Mouse (Mus musculus) erythroblast, adult 5-6 weeks (primary cell): ENCODE measurements around the gene Eya4. TPM values are rescaled to one million over a fixed set of nuclear protein-coding genes. Genes with fewer than 3 reads are reported as not detected.

Experiments used
- ATAC-seq: replicated peaks from 2 replicates; pipeline ENCODE4 v1.8.0; 2016; ENCODE audit warnings: moderate number of reproducible peaks, mild to moderate bottlenecking, moderate TSS enrichment, inconsistent platforms; ENCODE audit not compliant: poor library complexity, low FRiP score, severe bottlenecking
- total RNA-seq, 2 experiments: library from RNA; stranded (forward) in 1 of 2; stranded (reverse) in 1 of 2; fragments of 150-400 nt in 1 of 2; fragments of 200-764, 138-1000 nt in 1 of 2; gene quantifications; 2 replicates each; pipeline versions ENCODE4 v1.2.3 to v1.2.4; 2015 to 2017; ENCODE audit warnings: low replicate concordance in 2 of 2

Eya4 gene
- total RNA-seq (2015; ENCODE audit: low replicate concordance): not detected in 2 replicates
- not detected in 2 replicates for total RNA-seq (2017; ENCODE audit: low replicate concordance)

DNA sequence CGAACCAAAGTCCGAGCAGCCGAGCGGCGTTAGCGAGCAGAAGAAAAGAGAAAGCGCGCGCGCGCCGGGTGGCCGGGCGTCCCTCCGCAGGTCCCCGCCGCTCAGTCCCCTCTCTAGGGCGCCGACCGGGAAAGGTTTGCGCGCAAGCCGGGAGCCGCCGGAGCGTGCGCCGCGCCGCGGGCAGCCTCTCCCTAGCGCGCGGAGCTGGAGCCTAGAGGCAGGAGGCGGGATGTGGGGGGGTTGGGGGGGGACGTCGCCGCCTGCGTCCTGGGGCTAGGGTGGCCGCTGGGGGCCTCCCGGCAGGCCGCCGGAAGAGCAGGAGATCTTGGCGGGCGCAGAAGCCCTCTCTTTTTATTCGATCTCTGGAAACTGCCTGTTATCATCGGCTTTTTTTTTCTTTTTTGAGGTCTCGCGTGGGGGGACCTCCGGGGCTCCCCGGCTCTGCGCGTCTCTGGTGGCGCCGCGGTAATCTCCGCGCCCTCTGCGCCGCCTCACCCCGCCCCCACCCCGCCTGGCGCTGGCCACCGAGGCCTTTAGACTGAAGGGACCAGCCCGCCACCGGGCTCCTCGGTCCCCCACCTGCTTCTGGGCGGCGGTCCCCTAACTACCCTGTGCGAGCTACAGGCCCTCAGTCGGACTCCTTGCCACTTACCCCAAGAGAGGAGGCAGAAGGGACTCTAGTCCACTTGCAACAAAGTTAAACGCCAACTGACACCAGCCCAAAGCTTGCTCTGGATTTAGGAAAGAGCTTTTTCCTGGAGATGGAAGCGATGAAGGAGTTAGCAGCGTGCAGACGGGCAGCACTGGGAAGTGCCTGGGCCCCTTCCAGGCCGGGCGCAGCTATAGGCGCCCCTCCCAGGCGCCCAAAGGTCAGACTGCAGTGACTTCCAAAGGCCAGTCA, at the start of gene Eya4:
Gene Eya4, minus strand, starts transcription at position 776 of the 901 bp plus-strand sequence.
- ATAC-seq: no peak

DNA sequence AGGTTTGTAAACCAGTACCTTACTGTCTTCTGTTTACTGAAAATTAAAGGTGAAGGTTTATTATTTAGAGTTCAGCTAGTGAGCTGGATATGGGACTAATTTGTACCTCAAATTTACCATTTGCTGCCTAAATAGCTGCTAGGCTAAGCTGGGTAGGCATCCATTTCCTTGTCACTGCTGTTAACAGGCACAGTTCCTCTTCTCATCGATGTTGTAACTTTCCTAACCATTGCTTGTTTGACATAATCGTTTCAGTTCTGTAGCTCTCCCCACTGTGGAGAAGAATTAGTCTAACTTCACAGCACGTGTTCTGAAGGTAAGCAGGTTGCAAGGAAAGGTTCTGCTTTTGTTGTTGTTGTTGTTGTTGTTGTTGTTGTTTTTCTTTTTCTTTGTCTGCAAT, 44.8 kb upstream of the Eya4 start:
- ATAC-seq: no peak

GRCm38 (mm10) chr10:23394556-23395245, 44.1 kb upstream of the Eya4 start:
- no peak for ATAC-seq

GRCm38 (mm10) chr10:23394152-23394551, 43.6 kb upstream of the Eya4 start:
- no peak for ATAC-seq

DNA sequence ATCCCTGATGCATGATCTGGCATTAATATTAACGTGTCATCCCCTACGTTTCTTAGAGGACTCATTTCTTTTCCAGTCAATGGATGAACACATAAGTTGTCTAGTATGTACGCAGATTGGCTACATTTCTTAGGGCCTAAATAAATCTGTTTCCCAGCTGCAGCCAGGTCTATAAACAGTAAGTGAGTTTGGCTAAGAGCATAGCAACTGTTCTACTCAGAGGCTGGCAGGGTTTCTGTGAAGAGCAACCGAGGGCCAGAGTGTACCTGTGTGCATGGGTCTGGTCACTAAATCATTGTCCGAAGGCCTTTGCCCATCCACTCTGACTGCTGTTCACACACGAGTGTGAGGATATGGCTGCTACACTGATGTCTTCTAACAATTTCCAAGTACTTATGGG, 13.3 kb upstream of the Eya4 start:
- no peak for ATAC-seq

GRCm38 (mm10) chr10:23349392-23350010, 1.1 kb downstream of the Eya4 start:
- no peak for ATAC-seq

DNA sequence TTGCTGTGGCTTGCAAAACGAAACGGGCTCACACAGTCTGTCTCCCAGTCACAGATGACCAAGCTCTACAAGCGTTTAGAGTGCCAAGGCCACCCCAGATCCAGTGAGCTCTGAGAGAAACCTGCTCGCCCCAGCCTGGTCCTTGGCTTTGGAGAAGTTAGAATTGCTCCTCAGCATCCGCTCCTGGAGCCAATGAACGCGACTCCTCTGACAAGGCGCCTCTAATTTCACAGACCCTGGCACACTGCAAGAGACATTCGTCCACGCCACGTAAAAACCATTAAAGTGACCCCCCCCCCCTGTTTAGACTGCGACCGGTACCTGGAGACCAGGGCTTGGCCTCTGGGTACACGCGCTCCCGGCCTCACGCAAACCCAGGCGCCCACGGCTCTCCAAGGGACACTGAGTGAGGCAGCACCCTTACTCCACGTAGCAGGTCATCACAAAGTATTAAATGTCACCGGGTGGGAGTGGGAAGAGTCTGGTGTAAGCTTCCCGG, 1.6 kb downstream of the Eya4 start:
- no peak for ATAC-seq

DNA sequence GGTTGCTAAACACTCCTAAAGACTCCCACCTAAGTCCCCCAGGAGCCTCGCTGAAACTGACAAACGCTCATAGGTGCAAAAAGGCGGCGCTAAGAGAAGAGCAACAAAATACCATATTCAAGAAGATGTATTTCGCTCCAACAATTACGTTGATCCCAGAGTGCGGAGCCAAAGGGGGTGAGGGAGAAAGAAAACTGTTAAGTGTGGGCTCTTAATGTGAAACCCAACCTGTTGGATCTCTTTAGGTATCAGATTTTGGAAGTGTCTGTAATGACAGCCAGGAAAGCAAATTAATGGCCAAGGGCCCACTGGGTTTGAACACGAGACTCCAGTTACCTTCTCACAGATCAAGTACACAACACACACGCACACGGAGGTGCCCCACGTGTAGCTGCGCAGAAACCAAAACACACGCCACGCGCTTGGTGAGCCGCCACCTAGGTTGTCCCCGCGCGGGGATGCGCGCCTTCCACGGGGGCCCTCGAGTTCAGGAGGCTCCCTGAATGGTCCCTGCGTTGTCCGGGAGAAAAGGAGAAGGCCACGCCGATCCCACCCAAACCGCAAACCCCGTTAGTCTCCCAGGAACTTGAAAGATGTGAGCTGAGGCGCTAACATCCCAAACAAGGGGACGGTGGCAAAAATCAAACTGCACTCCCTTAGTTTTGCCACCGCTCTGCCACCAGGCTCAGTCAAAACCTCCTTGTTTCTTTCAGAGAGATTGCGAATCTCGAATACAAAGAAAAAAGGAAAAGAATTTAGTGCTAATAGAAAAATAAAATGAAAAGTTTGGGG, 2.3 kb downstream of the Eya4 start:
- ATAC-seq: no peak

- no peak for ATAC-seq
These were observed 13.3 kb downstream of the Eya4 start for GRCm38 (mm10) chr10:23337250-23337649.

- no peak for ATAC-seq
These were observed 17.8 kb downstream of the Eya4 start for GRCm38 (mm10) chr10:23332768-23333167.

DNA sequence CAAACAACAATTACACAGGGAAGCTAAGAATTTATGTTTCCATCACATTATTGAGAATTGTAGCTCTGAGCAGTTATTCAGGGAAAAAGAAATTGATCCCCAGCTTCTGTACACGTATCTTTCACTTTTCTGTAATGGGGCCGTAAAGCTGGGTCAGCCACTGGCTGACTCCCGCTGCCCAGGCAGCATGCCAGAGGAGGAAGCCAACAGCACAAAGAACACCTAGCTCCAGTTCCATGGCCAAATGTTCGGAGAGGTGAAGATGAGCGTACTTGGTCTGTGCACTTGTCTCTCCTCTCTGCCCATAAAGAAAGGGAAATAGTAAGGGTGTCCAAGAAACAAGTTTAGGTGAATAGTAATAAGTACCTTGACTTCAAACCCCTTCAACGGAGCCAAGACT, 22.9 kb downstream of the Eya4 start:
- no peak for ATAC-seq

DNA sequence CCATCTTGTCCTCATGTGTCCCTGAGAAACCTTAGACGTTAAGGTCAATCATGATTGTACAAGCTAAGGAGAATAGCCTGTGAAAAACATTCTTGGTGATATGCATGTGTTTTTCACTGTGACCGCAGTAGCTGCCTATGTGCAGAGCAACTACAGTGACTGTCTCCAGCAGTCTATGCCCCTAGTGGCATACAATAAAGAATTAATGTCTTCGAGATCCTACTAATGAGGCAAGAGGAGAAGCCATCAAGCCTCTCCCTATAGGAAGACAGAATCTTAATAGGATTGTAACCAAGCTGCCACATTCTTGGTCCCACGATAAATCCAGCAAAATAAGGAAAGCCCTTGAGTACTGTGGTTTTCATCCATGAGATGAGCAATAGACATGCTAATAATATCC, 28.3 kb downstream of the Eya4 start:
- no peak for ATAC-seq

DNA sequence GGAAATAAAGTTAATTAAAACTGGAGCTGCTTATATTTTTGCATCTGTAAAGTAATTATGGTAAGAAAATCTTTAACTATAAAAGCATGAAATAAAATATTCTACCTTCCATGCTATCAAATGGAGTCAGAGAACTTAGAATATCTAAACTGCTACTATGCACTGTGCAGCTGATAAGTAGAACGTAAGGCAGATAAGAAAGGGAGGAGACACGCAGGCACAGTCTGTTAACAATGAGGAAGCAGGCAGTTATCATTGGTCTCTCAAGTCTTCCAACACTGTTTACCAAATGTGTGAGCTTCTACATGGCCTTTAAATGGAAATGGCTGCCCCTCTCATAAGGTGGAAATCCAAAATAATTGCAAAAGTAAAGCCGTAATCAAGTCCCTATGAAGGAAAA, 55.0 kb downstream of the Eya4 start:
- no peak for ATAC-seq

GRCm38 (mm10) chr10:23292495-23292894, 58.1 kb downstream of the Eya4 start:
- no peak for ATAC-seq

DNA sequence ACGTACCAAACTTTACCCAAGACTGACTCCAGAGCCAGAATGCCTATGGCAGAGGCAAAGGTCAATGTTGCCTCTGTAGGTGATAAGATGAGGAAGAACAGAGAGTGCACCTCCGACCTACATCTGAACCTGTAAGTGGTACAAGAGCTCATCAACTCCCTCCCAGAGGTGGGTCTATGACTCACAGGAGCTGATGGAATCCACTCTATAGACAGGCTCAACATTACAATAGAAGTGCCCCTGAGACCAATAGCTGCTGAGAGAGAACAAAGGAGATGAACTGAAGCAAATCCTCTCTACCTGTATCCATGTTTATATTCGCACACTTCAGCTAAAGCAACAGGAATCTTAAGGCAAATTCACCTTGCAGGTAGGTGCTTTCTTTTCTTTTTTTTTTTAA, 73.2 kb downstream of the Eya4 start:
- no peak for ATAC-seq

DNA sequence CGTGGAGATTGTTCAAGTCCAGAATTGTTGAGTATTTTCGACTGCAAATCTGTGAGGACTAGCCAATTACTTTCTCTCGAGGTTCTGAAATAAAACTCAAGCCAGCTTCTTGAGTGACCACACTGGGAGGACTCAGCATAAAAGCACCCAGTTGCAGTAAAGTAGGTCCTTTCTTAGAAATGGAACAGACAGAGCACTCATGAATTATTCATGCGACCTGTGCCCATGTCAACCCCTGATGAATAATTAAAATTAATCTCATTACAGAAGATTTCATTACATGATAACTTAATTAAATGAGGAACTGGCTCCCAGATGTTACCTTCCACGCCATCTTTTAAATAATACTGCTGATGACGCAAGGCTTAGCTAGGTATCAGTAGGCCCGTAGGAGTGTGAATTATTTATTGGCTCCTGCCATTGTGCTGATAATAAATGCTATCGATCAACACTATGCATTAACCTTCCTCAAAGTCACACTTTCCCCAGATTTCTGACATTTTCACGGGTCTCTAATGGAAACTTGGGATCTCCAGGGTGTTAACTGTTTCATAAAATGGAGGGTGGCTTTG, 79.5 kb downstream of the Eya4 start:
- ATAC-seq: no peak

DNA sequence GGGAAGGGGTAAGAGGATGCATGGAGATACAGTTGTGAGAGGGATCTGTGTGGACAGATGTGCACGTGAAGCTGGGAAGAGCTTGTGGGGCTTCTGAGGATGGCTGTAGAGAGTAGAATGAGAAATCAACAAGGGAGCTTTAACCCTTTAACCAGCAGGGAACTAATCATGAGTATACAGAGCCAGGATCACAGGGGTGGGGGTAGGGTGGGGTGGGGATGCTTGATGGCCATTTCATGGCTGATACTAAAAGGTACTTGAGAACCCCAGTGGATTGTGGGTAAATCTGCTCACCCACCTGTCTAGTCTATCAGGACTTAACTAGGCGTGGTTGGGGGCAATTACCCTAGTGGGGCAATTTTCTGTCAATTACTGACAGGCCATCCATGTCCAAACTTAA, 80.1 kb downstream of the Eya4 start:
- ATAC-seq: no peak

GRCm38 (mm10) chr10:23252180-23252579, 98.4 kb downstream of the Eya4 start:
- no peak for ATAC-seq

DNA sequence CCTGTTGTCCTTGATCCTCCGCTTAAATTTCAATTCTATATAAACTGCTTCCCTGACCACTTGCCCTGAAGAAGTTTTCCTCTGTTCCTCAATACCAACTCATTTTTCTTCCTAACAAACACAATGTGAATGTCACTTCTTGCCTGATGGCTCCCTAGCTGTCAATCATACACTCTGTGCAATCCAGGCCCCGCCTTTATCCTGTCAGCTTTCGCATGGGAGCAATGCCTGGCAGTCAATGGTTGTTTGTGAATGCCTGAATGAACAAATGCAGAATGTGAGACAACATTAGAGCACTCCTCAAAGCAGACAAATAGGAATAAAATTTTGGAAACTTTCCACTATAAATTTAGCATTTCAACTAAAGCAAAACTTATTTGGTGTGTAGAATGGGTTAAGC, 104.1 kb downstream of the Eya4 start:
- no peak for ATAC-seq
